Mouse (Mus musculus) stomach, embryonic 14.5 days (tissue): ENCODE measurements around the gene Ccdc180. TPM values are rescaled to one million over a fixed set of nuclear protein-coding genes. Genes with fewer than 3 reads are reported as not detected.

ENCODE experiments used
- ATAC-seq: fragments of 200-750 bp; cut with Nextera tagmentation; 2 replicates; pipeline ENCODE4 v1.8.0; 2017; ENCODE audit warnings: low read depth, moderate TSS enrichment; ENCODE audit not compliant: insufficient number of reproducible peaks, insufficient read depth, low FRiP score
- H3K27ac ChIP-seq: fragments of 300-500 bp; sonication (generic); 2 replicates; pipeline ENCODE4 v1.5.1; 2014; ENCODE audit warnings: mild to moderate bottlenecking, low read length, moderate library complexity, mixed read lengths
- H3K27me3 ChIP-seq: fragments of 300-500 bp; sonication (generic); 2 replicates; pipeline ENCODE4 v1.6.1; 2014; ENCODE audit warnings: low read length, control low read depth, mixed read lengths; ENCODE audit not compliant: control insufficient read depth, insufficient read depth
- H3K36me3 ChIP-seq: fragments of 300-500 bp; sonication (generic); 2 replicates; pipeline ENCODE4 v1.6.1; 2014; ENCODE audit warnings: mild to moderate bottlenecking, control low read depth, low read length, moderate library complexity, mixed read lengths; ENCODE audit not compliant: control insufficient read depth, insufficient read depth
- H3K4me1 ChIP-seq: fragments of 300-500 bp; sonication (generic); 2 replicates; pipeline ENCODE4 v1.6.1; 2014; ENCODE audit warnings: low read length, control low read depth, mixed read lengths; ENCODE audit not compliant: control insufficient read depth, insufficient read depth
- H3K4me2 ChIP-seq: fragments of 300-500 bp; sonication (generic); replicated peaks from 2 replicates; pipeline ENCODE4 v1.6.1; 2014; ENCODE audit warnings: low read depth, low read length, control low read depth
- H3K4me3 ChIP-seq: fragments of 300-500 bp; sonication (generic); 2 replicates; pipeline ENCODE4 v1.5.1; 2014; ENCODE audit warnings: low read depth, low read length, control low read depth
- H3K9ac ChIP-seq: fragments of 300-500 bp; sonication (generic); replicated peaks from 2 replicates; pipeline ENCODE4 v1.6.1; 2014; ENCODE audit warnings: low read depth, mild to moderate bottlenecking, control low read depth, low read length, moderate library complexity, mixed read lengths
- H3K9me3 ChIP-seq: fragments of 300-500 bp; sonication (generic); 2 replicates; pipeline ENCODE4 v1.6.1; 2016; ENCODE audit warnings: low read depth, low read length, control low read depth; ENCODE audit not compliant: control insufficient read depth
- WGBS: fragments of 180-500 bp; shearing (Covaris S2); extraction: QIAGEN DNeasy Blood & Tissue Kit; methylation state at CpG from one replicate; pipeline ENCODE4 v1.1.7; 2014; 5-methylcytosine and 5-hydroxymethylcytosine counted together
- polyA plus RNA-seq: library from polyadenylated mRNA; unstranded; fragments of >200 nt; fragmentation: Nextera tagmentation; extraction: Ambion mirVana; gene quantifications from 2 replicates; pipeline ENCODE4 v1.2.1, GENCODE M21; 2014

Gene Ccdc180
- polyA plus RNA-seq, 1 experiment from 2014 or later, result 0.29 TPM

DNA sequence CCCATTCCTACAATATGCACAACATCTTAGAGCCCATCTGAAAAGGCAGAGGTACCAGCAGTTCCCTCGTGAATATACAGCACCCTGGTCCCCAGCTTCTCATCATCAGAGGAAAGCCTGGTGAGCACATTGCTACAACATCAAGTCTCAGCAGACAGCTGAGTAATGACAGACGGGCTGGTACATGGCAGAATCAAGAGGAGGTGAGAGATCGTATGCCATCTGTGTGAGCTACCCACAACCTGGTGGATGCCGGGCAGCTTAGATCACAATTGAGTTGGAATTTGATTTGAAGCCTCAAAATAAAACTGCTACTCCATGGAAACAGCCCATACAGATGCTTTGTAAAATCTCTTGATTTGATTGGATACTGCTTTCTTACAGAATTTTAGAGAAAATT, 108.4 kb downstream of the Ccdc180 start:
- Histone ChIP-seq H3K36me3 (no peaks in the 10 kb centered on the region; the same call in 1 of the 2 replicates), H3K27me3 (no peaks in the 10 kb centered on the region), H3K9ac (no peak overlapping the region), H3K27ac (no peak overlapping the region), H3K9me3 (no peaks in the 10 kb centered on the region), H3K4me3 (no peak overlapping the region), H3K4me2 (no peak overlapping the region), H3K4me1 (no peaks in the 10 kb centered on the region)
- no peak for ATAC-seq
- 89% methylated on average over 4 of the region's 4 CpGs for WGBS

Other genes starting within 250 kb of the Ccdc180 start
- gene Aldh1b1, start 91.3 kb upstream of the Ccdc180 start, polyA plus RNA-seq, result 5.0 and 12.5 TPM in 2 replicates
- 0.48 and 1.2 TPM in 2 replicates for gene Igfbpl1, start 63.4 kb upstream of the Ccdc180 start, polyA plus RNA-seq
- gene Stra6l, start 41.6 kb upstream of the Ccdc180 start, polyA plus RNA-seq, result 0.11 and 0.12 TPM in 2 replicates
- gene Tdrd7, start 75.0 kb downstream of the Ccdc180 start, polyA plus RNA-seq, result 21.0 and 23.9 TPM in 2 replicates
- gene Tmod1, start 148.6 kb downstream of the Ccdc180 start, polyA plus RNA-seq, result 1.8 and 3.2 TPM in 2 replicates
- 64.6 and 64.9 TPM in 2 replicates for gene Ncbp1, start 248.3 kb downstream of the Ccdc180 start, polyA plus RNA-seq
- 31.2 and 33.4 TPM in 2 replicates for gene Tstd2, start 248.4 kb downstream of the Ccdc180 start, polyA plus RNA-seq